Mouse (Mus musculus) spleen, adult 2 months (tissue): ENCODE data around the gene Rbfox1. TPM values are rescaled to one million over a fixed set of nuclear protein-coding genes. Genes with fewer than 3 reads are reported as not detected.

Experiments used
- DNase-seq, 2 experiments: peaks; one replicate each; pipeline versions ENCODE4 v3.0.0 to v3.0.0-alpha.2; 2012 to 2021; ENCODE audit warnings: low spot score in 2 of 2, low read depth in 1 of 2
- H3K27ac ChIP-seq: fragments of 200-500 bp; 2 replicates; pipeline ENCODE4 v1.5.1; 2012; ENCODE audit warnings: low read length, inconsistent platforms; ENCODE audit not compliant: insufficient read depth
- H3K27me3 ChIP-seq: fragments of 200-500 bp; 2 replicates; pipeline ENCODE4 v1.6.1; 2012; ENCODE audit warnings: mild to moderate bottlenecking, moderate library complexity, low read length, inconsistent platforms; ENCODE audit not compliant: control insufficient read depth, insufficient read depth
- H3K36me3 ChIP-seq: fragments of 200-500 bp; 2 replicates; pipeline ENCODE4 v1.6.1; 2012; ENCODE audit warnings: mild to moderate bottlenecking, low read length, inconsistent platforms; ENCODE audit not compliant: control insufficient read depth, insufficient read depth
- H3K4me1 ChIP-seq: fragments of 200-500 bp; 2 replicates; pipeline ENCODE4 v1.6.1; 2011; ENCODE audit warnings: inconsistent platforms; ENCODE audit not compliant: control insufficient read depth, insufficient read depth, insufficient read length
- H3K4me3 ChIP-seq: fragments of 200-500 bp; 2 replicates; pipeline ENCODE4 v1.5.1; 2011; ENCODE audit warnings: mild to moderate bottlenecking, inconsistent platforms; ENCODE audit not compliant: insufficient read depth, insufficient read length; ENCODE audit errors: extremely low read depth
- CTCF ChIP-seq: fragments of 200-500 bp; IDR thresholded peaks from 2 replicates; pipeline ENCODE4 v1.5.1; 2011; ENCODE audit warnings: mild to moderate bottlenecking, inconsistent platforms; ENCODE audit not compliant: insufficient read depth, insufficient read length, insufficient replicate concordance; ENCODE audit errors: extremely low read depth
- POLR2A ChIP-seq: fragments of 200-500 bp; IDR thresholded peaks from 2 replicates; pipeline ENCODE4 v1.6.1; 2011; ENCODE audit warnings: low read depth, low read length, inconsistent platforms
- WGBS: fragments of 180-500 bp; shearing (Covaris S2); methylation state at CpG from one replicate; pipeline ENCODE4 v1.1.7; 2018; 5-methylcytosine and 5-hydroxymethylcytosine counted together
- polyA plus RNA-seq: library from polyadenylated mRNA; depleted of rRNA; stranded (reverse); fragments of >200 nt; gene quantifications from 2 replicates; pipeline ENCODE4 v1.2.3, GENCODE M21; 2012

Rbfox1 gene
- polyA plus RNA-seq, 1 experiment, result 1.0 TPM

- Histone ChIP-seq H3K27ac (no peak overlapping the region), H3K36me3 (no peaks in the 10 kb centered on the region), H3K4me3 (no peak overlapping the region), H3K4me1 (no peaks in the 10 kb centered on the region), H3K27me3 (no peaks in the 10 kb centered on the region)
- WGBS, result 88% methylated on average over 5 of the region's 5 CpGs
- TF ChIP-seq POLR2A (no peak), CTCF (no peak)
- no peak for DNase-seq
Observed at GRCm38 (mm10) chr16:6704847-6705246, 819.7 kb downstream of the Rbfox1 start.

GRCm38 (mm10) chr16:6712341-6712740, 827.2 kb downstream of the Rbfox1 start:
- Histone ChIP-seq H3K27me3 (no peaks in the 10 kb centered on the region), H3K4me3 (no peak overlapping the region), H3K36me3 (no peaks in the 10 kb centered on the region), H3K4me1 (no peaks in the 10 kb centered on the region), H3K27ac (no peak overlapping the region)
- no peak for DNase-seq
- TF ChIP-seq POLR2A (no peak), CTCF (no peak)
- WGBS, result 95% methylated on average over 1 of the region's 1 CpGs

- 94% methylated on average over 4 of the region's 4 CpGs for WGBS
- H3K27ac ChIP-seq, result no peak overlapping the region
- H3K4me1 ChIP-seq, result no peaks in the 10 kb centered on the region
- H3K27me3 ChIP-seq, result no peaks in the 10 kb centered on the region
- no peak for DNase-seq
- no peaks in the 10 kb centered on the region for H3K36me3 ChIP-seq
- no peak for TF ChIP-seq CTCF
- no peak for TF ChIP-seq POLR2A
- no peak overlapping the region for H3K4me3 ChIP-seq
Observed at GRCm38 (mm10) chr16:6715245-6715644, 830.1 kb downstream of the Rbfox1 start.

GRCm38 (mm10) chr16:6716214-6716911, 831.2 kb downstream of the Rbfox1 start:
- 82% methylated on average over 9 of the region's 9 CpGs for WGBS
- H3K4me1 ChIP-seq, result no peaks in the 10 kb centered on the region
- TF ChIP-seq POLR2A, result no peak
- no peak for TF ChIP-seq CTCF

GRCm38 (mm10) chr16:6719027-6719426, 833.9 kb downstream of the Rbfox1 start:
- Histone ChIP-seq H3K4me1 (no peaks in the 10 kb centered on the region), H3K27ac (no peak overlapping the region), H3K4me3 (no peak overlapping the region), H3K36me3 (no peaks in the 10 kb centered on the region), H3K27me3 (no peaks in the 10 kb centered on the region)
- TF ChIP-seq CTCF (no peak), POLR2A (no peak)
- no peak for DNase-seq
- 75% methylated on average over 8 of the region's 8 CpGs for WGBS

More at GRCm38 (mm10) chr16:6716214-6716911, 831.2 kb downstream of the Rbfox1 start:
- no peaks in the 10 kb centered on the region for H3K27me3 ChIP-seq
- DNase-seq, result no peak
- no peak overlapping the region for H3K4me3 ChIP-seq
- no peak overlapping the region for H3K27ac ChIP-seq
- no peaks in the 10 kb centered on the region for H3K36me3 ChIP-seq

GRCm38 (mm10) chr16:6732646-6733045, 847.5 kb downstream of the Rbfox1 start:
- Histone ChIP-seq H3K27me3 (no peaks in the 10 kb centered on the region), H3K4me3 (no peak overlapping the region), H3K27ac (no peak overlapping the region), H3K4me1 (no peaks in the 10 kb centered on the region), H3K36me3 (no peaks in the 10 kb centered on the region)
- TF ChIP-seq CTCF, result no peak
- TF ChIP-seq POLR2A, result no peak
- DNase-seq, result no peak
- WGBS, result 73% methylated on average over 4 of the region's 4 CpGs

- DNase-seq, result no peak
- H3K36me3 ChIP-seq, result no peaks in the 10 kb centered on the region
- TF ChIP-seq POLR2A (no peak), CTCF (no peak)
- no peaks in the 10 kb centered on the region for H3K4me1 ChIP-seq
- WGBS, result 84% methylated on average over 3 of the region's 3 CpGs
- no peaks in the 10 kb centered on the region for H3K27me3 ChIP-seq
- H3K27ac ChIP-seq, result no peak overlapping the region
- no peak overlapping the region for H3K4me3 ChIP-seq
Observed at GRCm38 (mm10) chr16:6733427-6733826, 848.3 kb downstream of the Rbfox1 start.
